Mouse (Mus musculus): ENCODE data around the gene Zc3h7b.
A peak's percentile ranks its signal among the peaks of the same experiment; 100 is the strongest.

The Zc3h7b gene

DNA sequence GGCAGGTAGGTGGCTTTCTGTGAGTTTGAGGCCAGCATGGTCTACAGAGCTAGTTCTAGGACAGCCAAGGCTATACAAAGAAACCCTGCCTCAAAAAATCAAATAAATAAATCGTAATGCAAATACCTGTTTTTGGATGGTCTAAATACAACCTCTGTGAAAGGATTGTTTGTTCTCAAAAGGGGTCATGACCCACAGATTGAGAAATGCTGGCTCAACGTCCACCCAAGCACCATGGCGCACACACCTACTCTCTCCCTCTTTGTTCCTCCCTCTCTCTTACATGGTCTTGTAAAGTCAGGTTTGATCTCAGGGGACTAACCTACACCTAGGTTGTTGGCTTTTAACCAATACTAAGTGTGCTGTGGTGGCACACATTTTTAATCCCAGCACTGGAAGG lies 77.8 kb downstream of the Zc3h7b start:
- DNase-seq, result no peak

DNA sequence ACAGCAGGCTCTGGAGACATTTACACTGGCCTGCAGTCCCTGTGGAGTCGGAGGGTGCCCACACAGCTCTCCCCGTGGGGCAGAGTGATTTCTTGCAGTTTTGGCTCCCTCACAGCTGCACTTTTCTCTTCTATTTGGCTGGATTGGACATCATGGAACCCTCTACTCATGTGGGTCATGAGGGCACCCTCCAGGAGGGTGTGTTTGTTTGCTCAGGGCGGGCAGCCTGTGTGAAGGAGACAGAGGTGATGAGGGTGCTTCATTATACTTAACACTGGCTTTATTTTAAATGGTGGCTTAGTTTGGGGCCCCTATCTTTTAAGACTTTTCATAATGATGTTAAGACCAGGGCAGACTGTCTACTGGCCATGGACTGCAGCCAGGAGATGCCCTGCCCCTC lies 80.0 kb downstream of the Zc3h7b start:
- DNase-seq, result no peak

DNA sequence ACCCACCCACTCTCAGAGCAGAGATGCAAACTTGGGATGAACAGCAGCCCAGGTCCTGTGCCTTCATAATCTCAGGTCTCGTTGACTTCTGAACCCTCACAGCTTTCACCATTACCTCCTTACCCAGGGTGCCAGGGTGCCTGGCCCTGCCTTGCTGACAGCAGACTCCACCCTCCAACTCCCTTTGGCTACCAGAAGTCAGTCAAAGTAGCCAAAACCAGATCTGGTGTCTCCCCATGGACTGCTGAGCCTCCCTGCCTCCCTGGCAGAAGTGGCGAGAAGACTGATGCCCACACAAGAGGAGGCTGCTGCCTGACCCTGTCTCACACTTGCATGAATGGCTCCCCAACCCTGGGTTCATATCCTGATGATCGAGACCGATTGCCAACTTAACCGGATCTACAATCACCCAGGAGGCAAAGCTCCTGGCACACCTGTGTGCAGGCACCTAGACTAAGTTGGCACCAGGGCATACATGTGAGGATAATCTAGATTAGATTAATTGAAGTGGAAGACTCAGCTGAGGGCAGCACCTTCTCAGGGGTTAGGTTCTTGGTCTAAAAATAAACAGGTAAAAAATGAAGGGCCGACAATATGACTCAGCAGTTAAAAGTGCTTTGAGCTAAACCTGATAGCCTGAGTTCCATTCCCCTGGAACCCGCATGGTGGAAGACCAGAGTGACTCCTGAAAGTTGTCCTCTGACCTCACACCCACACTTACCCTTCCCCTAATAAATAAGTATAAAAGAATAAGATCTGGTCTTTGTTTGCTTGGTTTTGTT lies 83.8 kb downstream of the Zc3h7b start:
- DNase-seq, result no peak

DNA sequence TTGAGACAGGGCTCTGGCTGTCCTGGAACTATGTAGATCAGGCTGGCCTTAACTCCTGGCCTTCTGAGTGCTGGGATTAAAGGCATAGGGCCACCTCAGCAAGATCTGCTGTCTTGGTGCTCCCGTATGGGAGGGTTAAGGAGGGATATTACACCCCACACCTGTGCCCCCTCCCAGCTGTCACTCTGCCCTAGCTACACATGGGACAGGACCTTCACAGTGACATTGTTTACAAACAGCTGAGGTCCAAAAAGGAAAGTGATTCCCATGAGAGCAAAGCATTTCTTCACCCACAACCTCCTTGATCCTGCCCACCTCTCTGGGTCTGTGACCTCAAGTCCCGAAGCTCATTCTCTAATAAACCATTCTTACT lies 84.3 kb downstream of the Zc3h7b start:
- DNase-seq, result no peak

DNA sequence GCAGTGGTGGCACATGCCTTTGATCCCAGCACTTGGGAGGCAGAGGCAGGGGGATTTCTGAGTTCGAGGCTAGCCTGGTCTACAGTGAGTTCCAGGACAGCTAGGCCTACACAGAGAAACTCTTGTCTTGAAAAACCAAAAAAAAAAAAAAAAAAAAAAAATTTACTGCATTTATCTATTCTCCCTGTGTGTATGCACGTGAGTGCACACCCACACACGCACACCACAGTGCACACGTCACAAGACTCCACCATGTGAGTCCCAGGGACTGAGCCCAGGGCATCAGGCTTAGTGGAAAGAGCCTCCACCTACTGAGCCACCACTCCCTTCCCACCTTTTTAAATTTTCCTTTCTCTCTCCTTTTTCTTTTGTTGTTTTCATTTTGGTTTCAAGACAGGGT lies 85.7 kb downstream of the Zc3h7b start:
- DNase-seq, result no peak

DNA sequence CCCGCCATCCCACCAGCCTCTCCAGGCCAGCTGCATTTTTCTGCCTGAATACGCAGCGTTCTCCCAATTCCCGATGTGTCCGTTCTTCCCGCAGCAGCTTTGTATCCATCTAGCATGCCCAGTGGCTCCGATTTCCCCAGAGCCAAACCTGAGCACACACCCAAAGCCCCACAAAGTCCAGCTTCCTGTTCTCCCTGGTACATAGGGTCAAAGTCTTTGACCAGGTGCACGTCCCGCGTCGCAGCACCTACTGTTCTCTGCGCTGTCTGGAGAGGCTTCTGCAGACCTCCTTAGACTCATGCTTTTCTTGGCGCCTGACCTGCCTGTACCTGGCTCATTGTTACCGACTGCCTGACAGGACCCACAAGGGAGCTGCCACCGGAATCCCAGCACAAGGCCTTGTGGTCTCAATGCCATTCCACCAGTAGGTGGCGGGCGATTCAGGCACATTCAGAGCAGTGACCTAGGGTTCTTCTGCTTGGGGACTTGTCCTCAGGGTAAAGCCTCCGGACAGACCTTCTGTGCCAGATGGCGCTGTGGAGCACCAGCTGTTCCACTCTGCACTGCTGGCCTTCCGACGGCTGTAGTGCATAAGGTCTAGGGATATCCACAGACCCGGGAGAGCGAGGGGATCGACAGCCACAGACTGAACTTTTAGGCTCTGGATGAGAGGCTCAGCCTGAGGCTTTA lies 86.4 kb downstream of the Zc3h7b start:
- DNase-seq, result peak; percentile 95

DNA sequence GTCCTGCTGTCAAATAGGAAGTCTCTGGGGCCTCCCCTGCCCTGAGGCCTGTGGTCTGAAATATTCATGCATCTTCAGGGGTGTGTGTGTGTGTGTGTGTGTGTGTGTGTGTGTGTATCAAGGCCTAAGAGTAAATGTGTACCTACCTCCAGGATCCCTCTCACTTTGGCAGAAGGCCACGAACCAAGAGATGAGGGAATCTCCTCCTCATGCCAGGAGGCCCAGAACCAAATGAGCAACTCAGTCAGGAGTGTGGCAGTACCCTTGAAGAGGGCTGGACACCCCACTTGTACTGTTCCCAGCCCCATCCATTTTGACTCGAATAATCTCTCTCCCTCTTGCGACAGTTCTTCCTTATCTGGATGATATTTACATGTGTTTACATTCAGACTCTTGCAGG lies 87.4 kb downstream of the Zc3h7b start:
- peak; percentile 70 for DNase-seq

DNA sequence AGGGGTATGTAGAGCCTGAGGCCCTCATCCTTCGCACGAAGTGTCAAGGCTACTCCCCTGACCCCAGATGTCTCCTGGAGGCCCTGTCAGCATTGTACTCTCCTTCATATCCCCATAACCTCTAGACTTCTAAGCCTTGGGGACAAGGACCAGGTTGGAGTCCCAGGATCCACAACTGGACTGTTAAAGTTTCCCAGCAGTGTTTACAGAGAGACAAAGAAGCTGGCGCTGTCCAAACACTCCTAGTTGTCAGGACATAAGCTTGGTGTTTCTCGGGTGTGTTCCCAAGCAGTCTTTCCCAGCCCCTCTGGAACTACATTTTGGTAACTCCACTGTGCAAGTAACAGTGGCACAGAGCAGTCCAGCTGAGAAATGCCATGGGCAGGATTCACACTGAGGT lies 88.6 kb downstream of the Zc3h7b start:
- no peak for DNase-seq

DNA sequence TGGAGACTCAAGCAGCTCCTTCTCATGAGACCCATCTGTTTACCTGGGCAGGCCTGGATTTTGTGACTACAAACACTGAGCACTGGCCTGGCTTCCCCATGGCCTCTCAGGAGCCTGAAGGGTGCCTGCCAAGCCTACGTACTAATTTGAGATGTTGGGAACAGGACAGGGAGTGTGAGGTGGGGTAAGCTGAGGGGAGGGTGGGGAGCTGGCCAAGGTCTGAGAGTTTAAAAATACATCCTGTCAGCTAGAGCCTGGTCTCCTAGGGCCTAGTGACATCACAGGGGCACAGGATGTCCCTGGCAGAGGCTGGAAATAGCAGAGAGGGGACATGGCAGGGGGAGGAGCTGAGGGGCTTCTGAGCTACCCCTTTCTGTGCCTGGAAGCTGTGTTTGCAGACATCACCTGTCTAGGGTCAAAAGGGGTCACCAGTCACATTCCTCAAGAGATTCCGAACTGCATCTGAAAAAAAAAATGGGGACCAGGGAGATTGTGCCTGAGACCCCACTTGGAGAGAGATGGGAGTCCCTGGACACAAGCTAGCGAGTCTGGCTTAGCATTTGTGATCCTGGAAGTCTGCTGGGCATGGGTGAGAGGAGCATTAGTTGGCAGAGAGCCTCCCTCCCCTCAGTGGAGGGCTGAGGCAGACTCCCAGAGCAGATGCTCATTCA lies 89.4 kb downstream of the Zc3h7b start:
- DNase-seq, result no peak

DNA sequence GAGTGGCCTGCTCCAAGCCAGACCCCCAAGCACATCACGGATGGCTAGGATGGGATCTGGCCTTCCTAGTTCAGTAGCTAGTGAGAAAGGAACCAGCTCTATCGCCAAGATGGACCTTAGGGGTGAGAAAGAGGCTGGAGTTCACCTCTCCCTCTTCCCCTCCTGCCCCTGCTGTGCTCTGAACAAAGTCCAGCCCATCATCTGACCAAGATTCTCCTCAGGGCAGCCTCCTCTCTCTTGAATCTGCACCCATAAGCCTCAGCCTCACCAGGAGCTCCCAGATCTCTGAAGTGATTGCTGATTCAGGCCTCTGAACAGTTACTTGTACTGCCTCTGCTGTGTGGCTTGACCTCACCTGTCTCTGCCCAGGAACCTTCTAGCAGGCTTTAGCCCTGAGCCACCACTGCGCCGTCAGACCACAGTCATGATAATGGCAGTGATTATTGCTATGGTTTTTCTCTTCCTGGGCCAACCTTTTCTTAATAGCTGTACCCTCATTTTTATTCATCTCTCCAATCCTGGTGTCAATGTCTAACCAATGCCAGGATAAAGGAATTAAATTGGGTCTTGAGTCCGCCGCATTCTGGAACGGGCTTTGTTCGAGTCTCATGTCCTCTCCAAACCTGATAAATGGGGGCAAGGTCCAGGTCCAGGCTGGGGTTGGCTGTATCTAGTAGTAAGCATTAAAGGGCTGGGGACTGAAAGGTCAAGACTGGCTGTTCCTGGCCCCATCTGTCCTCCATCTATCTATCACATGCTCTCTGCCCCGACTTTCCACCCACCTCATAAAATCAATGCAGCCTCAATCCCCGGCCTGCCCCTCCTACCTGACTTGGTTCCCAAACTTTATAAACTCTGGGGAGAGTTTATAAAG lies 90.4 kb downstream of the Zc3h7b start:
- DNase-seq, result peak; percentile 65

DNA sequence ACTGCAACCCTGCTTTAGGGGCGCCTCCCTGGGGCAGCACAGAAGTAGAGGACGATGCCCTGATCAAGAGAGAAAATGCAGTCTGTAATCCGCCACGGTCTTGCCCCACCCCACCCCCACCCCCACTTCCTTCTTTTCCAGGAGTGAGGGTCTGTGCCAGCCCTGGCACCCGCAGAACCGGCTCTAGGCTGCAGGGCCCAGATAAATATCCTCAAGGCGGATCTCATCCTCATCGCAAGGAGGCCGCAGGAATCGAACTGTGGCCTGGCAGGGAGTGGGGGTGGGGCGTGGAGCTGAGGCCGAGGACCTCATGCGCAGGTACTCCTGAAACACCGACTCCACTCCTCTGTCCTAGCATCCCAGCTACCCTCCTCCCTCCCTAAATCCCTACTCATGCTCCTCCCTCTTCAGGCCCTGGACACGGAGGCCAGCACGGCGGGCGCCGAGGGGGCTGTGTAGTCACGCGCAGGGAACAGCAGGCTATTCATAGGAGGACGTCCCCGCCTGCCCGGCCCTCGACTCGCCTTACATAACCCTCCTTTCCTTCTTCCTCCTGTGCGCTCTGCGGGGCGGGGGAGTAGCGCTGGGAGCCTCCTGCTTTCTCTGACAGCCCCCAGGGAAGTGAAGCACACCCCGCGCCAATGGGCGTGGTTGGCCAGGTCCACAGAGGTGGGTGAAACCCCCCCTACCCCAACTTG lies 91.4 kb downstream of the Zc3h7b start:
- DNase-seq, result peak; percentile 94

DNA sequence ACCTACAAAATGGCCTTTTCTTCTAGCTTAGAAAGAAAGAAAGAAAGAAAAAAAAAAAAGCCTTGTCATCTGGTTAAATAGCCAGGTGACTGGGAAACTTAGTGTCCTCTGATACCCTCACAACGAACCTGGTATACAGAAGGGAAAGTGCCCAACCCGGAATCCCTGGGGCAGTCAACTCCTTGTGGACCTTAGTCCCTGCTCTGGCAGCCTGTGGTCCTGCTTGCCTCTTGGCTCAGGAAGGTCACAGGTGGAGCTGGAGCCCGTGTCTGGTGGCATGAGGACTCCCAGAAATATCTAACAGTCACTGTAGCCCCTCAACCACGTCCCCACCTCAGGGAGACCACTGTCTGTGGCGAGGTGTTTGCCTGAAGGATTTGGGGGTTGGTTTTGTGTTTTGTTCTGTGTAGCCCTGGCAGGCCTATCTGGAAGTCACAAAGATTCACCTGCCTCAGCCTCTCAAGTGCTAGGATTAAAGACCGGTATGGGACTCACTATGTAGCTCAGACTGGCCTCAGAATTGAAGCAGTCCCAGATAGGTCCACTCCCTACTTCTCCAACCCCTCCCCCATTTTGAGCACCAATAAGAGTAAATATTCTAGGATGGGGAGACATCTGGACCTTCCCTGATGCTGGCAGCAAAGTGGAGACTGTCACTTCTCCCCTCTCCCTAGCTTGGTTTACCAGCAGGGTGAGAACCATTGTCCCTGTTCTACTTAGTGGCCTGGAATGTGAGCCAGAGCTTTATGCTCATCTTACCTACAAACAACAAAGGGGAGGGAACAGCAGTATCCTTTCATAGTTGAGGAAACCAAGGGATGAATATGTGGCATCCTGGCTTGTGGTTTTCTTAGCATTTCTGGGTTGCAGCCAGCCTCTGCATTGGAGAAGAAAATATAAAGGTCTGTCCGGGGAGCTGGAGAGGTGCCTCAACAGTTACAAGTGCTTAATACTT lies 92.4 kb downstream of the Zc3h7b start:
- peak; percentile 60 for DNase-seq

DNA sequence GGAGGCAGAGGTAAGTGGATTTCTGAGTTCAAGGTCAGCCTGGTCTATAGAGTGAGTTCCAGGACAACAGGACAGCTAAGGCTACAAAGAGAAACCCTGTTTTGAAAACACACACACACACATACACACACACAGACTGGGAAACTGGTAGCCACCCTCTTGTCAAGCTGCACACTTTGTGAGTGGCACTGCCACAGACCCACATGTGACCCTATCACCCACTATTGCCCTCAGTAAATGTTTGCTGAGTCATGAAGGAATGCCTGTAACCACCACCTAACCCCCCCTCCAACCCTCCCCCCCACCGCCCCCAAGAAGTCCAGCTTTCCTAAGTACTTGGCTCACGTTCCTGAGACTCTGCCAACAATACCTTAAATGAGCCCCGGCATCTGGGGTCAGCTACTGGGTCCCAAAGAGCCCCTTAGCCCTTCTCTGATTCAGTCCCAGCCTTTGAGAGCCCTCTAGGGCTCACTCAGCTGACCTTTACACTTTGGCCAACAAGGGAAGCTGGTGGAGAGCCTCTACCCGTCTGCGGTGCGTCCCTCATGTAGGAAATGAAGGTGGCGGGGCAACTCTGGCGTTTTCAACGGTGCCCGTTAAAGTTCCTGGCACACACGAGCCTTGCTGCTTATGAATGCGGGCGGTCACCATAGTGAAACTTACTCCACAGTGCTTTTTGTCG lies 93.8 kb downstream of the Zc3h7b start:
- DNase-seq, result peak; percentile 73

DNA sequence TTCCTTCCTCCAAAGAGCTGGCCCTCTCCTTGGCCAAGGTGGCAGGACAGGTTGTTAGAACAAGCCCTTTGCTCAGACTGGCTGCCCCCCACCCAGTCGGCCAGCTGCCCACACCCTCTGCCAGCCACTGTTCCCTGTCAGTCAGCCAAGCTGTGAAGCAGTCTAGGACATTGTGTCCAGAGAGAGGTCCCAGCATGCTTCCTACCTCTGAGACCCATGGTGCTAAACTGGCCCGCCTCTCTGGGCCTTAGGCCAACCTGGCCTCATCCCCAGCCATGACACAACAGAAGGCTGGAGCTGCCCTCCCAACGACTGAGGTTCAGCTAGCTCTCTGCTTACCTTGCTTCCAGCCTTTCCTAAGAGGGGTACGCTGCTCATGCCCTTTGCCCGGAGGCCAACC lies 94.8 kb downstream of the Zc3h7b start:
- peak; percentile 95 for DNase-seq

DNA sequence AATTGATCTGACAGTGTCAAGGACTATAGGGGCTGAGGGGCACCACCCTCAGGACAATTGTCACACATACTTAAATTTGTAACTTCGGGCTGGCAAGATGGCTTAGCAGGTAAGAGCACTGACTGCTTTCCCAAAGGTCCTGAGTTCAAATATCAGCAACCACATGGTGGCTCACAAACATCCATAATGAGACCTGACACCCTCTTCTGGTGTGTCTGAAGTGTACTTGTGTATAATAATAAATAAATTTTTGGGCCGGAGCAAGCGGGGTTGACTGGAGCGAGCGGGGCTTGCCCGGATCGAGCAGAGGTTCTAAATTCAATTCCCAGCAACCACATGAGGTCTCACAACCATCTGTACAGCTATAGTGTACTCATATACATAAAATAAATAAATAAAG lies 95.4 kb downstream of the Zc3h7b start:
- DNase-seq, result no peak

DNA sequence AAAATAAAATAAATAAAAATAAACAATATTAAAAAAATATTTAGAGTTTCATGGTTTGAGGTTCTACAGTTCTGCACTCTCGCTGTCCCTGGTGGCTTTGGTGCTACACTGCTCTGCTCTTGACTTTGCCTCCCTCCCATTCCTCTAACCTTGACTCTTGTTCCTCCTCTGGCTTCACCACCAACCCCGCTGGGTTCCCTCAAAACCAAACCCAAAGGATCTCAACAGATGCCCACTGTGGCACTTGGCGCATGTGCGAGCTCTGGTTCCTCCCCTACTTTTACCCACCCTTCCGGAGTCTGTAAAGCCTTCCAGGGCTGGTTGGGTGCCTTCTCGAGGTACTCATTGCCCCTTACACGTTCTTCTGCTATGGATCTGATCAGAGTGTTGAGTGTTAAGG lies 97.4 kb downstream of the Zc3h7b start:
- DNase-seq, result no peak

DNA sequence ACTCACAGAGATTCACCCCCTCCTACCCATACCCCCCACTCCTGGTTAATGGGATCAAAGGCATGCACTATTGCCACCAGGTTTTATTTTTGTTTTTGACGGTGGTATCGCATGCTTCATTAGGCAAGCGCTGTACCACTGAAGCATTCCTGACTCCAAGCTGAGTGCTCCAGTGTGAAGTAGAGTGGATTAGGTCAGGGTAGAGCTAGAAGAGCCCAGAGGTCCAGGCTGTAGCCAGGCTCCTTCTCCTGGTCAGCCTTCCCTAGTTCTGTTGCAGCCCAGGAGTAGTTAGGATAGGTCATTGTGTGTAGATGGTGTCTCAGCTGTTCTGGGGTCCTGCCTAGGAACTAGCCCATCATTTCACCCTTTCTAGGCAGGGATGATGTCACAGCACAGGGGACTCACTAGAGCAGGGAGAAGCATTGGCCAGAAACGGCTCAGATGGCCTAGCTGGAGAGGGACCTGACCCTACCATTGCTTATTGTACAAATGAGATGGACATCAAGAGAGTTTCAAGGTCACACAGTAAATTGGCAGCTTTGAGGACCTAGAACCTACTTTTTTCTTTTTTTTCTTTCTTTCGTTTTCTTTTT lies 100.3 kb downstream of the Zc3h7b start:
- DNase-seq, result no peak

DNA sequence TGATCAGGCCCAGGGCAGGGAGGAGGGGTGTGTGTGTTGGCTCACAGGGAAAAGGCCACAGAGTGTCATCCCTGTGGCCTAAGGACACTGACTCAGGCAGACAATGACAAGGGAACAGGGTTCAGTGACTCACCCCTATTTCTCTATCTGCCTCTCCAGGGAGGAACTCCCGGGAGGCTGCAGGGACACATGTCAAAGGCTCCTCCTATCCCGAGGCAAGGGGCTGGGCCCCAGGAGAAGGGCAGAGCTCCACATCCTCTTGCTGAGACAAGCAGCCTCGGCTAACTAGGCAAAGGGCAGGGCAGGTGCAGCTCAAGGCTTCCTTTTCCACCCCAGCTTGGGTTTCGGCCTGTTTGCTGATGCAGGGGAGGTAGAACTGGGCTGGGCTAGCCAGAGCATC lies 100.9 kb downstream of the Zc3h7b start:
- DNase-seq, result peak; percentile 82

All from kidney, postnatal 14 days (tissue).